Mouse (Mus musculus): Measurements from ENCODE around the gene Adamts9. TPM values are rescaled to one million over a fixed set of nuclear protein-coding genes. Genes with fewer than 3 reads are reported as not detected.

The Adamts9 gene
- total RNA-seq, 2 experiments from 2014 or later, result 12.6 to 13.2 TPM

- no peak for DNase-seq (ENCODE audit: low spot score in 2 of 2)
These were observed 206.2 kb downstream of the Adamts9 start for GRCm38 (mm10) chr6:92737116-92737515.

GRCm38 (mm10) chr6:92733651-92734050 is 209.6 kb downstream of the Adamts9 start:
- DNase-seq (ENCODE audit: low spot score in 2 of 2), result no peak

DNA sequence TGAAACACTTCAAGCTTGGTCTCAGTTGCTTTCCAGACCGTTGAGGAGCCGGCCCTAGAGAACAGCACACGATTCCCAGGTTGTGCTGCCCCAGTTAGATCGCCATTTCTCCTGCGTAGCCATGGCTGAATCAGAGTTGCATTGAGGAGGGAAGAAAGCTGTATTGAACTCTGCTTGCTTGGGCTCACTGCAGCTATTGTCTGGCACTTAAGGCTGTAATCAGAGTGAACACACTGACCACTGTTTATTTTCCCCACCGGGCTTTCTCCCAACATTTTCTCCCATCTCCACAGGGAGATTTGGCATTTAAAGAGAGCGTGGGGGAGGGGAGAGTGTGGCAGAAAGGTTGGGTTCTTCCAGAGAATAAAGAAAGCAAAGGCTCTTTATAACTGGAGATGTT is 214.8 kb downstream of the Adamts9 start:
- peak in 1 of 2 experiments; percentile 57 for DNase-seq (ENCODE audit: low spot score in 2 of 2)

DNA sequence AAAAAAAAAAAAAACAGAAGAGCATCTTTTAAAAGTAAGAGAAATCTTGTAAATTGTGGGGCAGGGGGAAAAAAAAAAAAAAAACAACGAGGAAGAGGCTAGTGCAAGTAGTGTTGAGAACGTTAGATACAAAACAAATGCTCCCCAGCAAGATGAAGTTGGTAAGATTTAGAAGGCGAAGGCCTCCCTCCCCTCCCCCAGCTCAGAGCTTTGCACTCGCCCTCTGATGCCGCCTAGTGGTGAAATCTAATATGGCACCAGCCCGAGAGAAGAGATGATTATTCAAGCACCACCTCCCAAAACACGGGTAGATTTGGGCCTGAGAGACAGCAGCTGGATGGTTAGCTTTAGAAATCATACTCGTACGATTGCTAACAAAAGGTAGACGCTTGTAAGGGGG is 215.2 kb downstream of the Adamts9 start:
- peak; percentile 92 to 93 for DNase-seq (ENCODE audit: low spot score in 2 of 2)

DNA sequence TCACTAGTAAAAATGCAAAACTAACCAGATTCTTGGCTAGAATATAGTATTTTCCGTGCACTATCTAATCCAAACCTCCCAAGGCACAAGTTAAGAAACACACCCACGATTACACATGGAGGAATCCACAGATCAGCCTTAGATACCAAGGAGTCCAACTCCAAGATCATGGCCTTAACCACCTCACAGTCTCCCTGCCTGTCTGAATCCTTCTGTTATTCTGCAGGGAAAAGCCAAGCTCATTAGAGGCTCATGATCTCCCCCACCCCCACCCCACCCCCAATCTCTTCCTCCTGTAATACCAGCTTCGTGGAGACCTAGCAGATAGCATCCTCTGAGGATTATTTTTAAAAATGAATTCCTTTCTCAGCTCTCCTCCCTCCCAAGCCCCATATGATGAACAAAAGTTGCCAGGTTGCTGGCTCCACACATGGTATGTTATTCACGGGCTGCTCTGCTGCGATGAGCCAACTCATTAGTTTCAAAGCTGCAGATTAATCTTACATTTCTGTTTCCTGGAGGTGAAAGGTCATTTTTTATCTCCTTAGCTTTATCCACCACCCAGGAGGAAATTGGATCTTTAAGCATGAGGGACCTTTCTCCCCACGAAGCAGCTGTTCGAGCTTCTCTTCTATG is 215.8 kb downstream of the Adamts9 start:
- peak; percentile 19 to 52 for DNase-seq (ENCODE audit: low spot score in 2 of 2)

- DNase-seq (ENCODE audit: low spot score in 2 of 2), result no peak
These were observed 217.2 kb downstream of the Adamts9 start for GRCm38 (mm10) chr6:92726121-92726520.

GRCm38 (mm10) chr6:92724394-92724793 is 218.9 kb downstream of the Adamts9 start:
- DNase-seq (ENCODE audit: low spot score in 2 of 2), result no peak

Other genes starting within 250 kb of the Adamts9 start
- 100 to 1,000 TPM; 184 to 192 TPM for gene Prickle2, start 237.3 kb downstream of the Adamts9 start, total RNA-seq (2021)
- gene A730049H05Rik, start 127.0 kb downstream of the Adamts9 start, total RNA-seq (2021), result under 1 TPM; 0.25 to 0.29 TPM
- not detected for gene Gm15737, start 74.1 kb downstream of the Adamts9 start, total RNA-seq (2021)